Mouse (Mus musculus): ENCODE data around the gene Vps37d.
A peak's percentile ranks its signal among the peaks of the same experiment; 100 is the strongest.

The Vps37d gene

DNA sequence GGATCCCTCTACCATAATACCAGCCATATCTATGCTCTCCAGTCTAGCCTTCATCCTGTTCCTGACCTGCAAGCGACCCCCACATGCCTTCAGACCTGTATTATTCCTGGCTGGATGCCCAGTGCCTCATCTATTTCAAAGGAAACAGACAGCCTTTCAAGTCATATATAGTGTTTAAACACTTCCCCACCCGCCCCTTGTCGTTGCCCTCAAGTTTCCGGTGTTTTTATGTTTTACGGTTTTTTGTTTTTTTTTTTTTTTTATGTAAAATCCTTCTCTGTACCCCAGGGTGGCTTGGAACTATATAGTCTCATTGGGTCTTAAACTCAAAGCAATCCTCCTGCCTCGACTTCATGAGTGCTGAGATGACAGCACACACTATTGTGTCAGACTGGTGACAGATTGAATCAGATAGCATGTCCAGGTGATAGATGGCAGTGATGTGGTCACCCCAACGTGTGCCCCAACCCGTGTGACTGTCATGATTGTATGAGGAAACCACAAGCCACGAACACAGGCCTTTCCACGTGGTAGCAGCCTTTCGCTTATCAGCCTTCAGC is 53.3 kb downstream of the Vps37d start:
- DNase-seq: peak; percentile 37

GRCm38 (mm10) chr5:135023344-135024173 is 54.5 kb downstream of the Vps37d start, which contains the start of gene Stx1a:
TSS of gene Stx1a (plus strand) at chr5:135023482.
- DNase-seq: peak; percentile 97
